Mouse (Mus musculus): ENCODE measurements around the gene Exosc3. TPM values are rescaled to one million over a fixed set of nuclear protein-coding genes. Genes with fewer than 3 reads are reported as not detected.

Exosc3 gene
- polyA plus RNA-seq, 1 experiment from 2014 or later = 30.4 TPM

DNA sequence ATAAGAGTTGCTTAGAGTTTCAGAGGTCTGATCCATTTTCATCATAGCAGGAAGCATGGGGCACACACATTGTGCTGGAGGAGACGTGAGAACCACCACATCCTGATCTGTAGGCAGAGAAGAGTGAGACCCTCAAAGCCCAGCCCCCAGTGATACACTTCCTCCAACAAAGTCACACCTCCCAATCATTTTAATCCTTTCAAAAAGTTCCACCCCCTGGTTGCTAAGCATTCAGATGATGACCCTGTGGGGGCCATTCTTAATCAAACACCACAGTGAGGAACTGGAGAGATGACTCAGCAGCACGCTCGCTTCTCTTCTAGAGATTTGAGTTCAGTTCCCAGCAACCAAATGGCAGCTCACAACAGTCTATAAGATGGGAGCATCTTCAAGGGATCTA is 10.1 kb downstream of the Exosc3 start:
- H3K4me1 ChIP-seq (replicated peaks) = no peaks in the 10 kb centered on the region
- H3K9me3 ChIP-seq (replicated peaks) = no peaks in the 10 kb centered on the region
- no peak for ATAC-seq (replicated peaks; ENCODE audit: insufficient number of reproducible peaks, insufficient read depth, low FRiP score, low read depth)
- H3K27me3 ChIP-seq = no peaks in the 10 kb centered on the region
- H3K36me3 ChIP-seq = no peaks in the 10 kb centered on the region
- no peak overlapping the region for H3K4me2 ChIP-seq
- H3K27ac ChIP-seq = no peak overlapping the region
- WGBS = 47% methylated on average over 3 of the region's 3 CpGs
- H3K4me3 ChIP-seq = no peak overlapping the region
- no peak overlapping the region for H3K9ac ChIP-seq

DNA sequence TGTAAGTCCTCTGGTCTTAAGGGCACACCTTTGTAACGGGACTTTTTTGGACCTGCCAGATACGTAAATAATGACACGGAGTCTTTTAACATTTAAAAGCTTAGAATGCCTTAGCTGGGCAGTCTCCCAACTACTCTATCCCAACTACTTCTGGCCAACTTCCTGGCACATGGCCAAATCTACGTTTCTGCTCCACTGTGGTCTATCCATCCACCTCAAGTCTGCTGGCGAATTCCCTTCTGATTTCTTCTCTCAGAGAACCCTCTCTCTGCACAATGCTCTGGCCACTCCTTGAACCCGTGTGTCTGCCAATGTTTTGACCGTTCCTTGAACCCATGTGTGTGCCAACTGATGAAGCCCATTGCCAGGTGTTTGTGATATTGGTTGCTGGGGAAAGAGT is 11.4 kb downstream of the Exosc3 start:
- Histone ChIP-seq H3K27ac (no peak overlapping the region), H3K4me3 (no peak overlapping the region), H3K9ac (no peak overlapping the region), H3K27me3 (no peaks in the 10 kb centered on the region), H3K4me1 (replicated peaks) (no peaks in the 10 kb centered on the region), H3K36me3 (no peaks in the 10 kb centered on the region), H3K4me2 (no peak overlapping the region), H3K9me3 (replicated peaks) (no peaks in the 10 kb centered on the region)
- no peak for ATAC-seq (replicated peaks; ENCODE audit: insufficient number of reproducible peaks, insufficient read depth, low FRiP score, low read depth)
- 68% methylated on average over 7 of the region's 7 CpGs for WGBS

DNA sequence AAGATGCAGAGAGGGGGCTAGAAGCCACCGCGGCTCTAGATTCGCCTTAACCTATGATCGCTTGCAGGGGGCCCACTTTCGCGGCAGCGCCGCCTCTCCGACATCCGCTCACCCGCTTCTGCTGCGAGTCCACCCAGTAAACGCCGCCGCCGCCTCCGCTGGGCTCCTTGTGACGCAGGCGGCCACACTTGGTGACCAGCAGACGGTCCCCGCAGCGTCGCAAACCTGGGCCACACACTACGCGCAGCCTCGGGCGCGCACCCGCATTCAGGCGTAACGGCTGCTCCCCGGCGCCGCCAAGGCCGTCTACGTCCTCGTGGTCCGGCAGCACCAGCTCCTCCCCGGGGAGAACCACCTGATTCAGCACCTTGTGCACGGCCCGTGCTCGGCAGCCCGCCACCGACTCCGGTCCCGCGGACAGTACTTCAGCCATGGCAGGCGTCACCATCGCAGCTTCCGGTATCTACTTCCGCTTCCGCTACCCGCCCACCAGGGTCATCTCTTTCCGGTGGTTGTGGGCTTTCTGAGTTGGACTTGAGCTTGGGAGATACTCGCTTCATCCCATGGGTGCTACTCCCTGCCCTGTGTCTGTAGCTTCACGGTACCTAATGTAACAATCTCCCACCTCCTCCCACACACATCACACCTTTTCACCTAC is 22.2 kb downstream of the Exosc3 start:
- Histone ChIP-seq H3K36me3 (peaks cover 20% of the 10 kb centered on the region), H3K27me3 (peaks cover 27% of the 10 kb centered on the region), H3K4me3 (peak overlapping the region; percentile 84), H3K27ac (peak overlapping the region; percentile 88), H3K4me2 (peak overlapping the region; percentile 72), H3K9ac (peak overlapping the region; percentile 83), H3K4me1 (replicated peaks) (peaks cover 10% of the 10 kb centered on the region), H3K9me3 (replicated peaks) (no peaks in the 10 kb centered on the region)
- ATAC-seq (replicated peaks; ENCODE audit: insufficient number of reproducible peaks, insufficient read depth, low FRiP score, low read depth) = peak; percentile 89
- under 1% methylated on average over 56 of the region's 56 CpGs for WGBS

DNA sequence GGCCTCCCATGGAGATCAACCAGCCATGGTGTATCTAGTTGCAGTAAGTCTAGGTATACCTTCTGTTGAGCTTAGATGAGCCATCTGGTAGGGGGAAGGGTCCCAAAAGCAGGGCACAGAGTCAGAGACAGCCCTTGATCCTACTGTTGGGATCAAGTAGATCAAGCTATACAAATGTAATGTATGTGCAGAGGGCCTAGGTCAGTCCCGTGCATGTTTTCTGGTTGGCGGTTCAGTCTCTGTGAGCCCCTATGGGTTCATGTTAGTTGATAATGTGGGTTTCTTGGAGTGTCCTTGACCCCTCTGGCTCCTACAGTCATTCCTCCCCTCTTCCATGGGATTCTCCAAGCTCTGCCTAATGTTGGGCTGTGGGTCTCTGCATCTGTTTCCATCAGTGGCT is 31.5 kb downstream of the Exosc3 start:
- Histone ChIP-seq H3K9me3 (replicated peaks) (no peaks in the 10 kb centered on the region), H3K36me3 (peaks cover 27% of the 10 kb centered on the region), H3K4me2 (no peak overlapping the region), H3K27ac (no peak overlapping the region), H3K4me1 (replicated peaks) (no peaks in the 10 kb centered on the region), H3K9ac (no peak overlapping the region), H3K4me3 (no peak overlapping the region), H3K27me3 (no peaks in the 10 kb centered on the region)
- no peak for ATAC-seq (replicated peaks; ENCODE audit: insufficient number of reproducible peaks, insufficient read depth, low FRiP score, low read depth)
- 93% methylated on average over 2 of the region's 2 CpGs for WGBS

DNA sequence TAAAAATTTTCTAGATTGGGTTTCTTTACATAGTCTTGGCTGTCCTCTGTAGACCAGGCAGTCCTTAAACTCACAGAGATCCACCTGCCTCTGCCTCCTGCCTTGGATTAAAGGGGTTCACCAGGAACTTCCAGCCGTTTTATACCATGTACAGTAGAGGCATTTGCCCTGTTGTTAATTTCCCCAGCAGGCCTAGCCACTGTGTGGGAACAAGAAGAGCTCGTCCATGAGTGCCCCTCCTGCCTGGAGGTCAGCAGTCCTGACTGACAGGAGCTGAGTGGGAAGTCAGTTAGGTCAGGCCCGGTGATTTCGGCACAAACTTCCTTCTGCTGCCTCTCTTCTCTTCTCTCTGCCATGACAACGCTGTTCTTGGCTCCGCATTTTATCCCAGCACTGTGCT is 33.9 kb downstream of the Exosc3 start:
- Histone ChIP-seq H3K27ac (no peak overlapping the region), H3K27me3 (no peaks in the 10 kb centered on the region), H3K4me3 (no peak overlapping the region), H3K4me2 (no peak overlapping the region), H3K9ac (no peak overlapping the region), H3K9me3 (replicated peaks) (no peaks in the 10 kb centered on the region), H3K36me3 (peaks cover 37% of the 10 kb centered on the region), H3K4me1 (replicated peaks) (no peaks in the 10 kb centered on the region)
- no peak for ATAC-seq (replicated peaks; ENCODE audit: insufficient number of reproducible peaks, insufficient read depth, low FRiP score, low read depth)
- WGBS = 81% methylated on average over 6 of the region's 6 CpGs

DNA sequence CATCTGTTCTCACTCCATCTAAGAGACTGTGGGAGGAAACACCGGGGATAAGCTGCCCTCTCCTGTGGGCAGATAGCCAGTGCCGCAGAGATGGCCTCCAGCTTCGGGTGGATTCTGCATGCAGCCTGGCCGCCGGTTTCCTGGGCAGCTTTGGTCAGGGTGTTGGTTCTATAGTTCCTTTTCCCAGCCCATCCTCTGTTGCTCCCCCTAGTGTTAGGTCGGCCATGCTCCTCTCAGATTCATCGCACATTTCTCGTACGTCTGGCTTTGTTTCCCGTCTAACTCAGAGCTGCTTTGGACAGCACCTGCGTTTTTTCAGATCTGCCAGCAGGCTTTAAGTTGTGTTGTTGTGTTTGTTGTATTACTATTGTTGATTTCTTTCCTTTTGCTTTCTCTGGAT is 34.5 kb downstream of the Exosc3 start:
- 44% methylated on average over 11 of the region's 11 CpGs for WGBS
- no peak overlapping the region for H3K27ac ChIP-seq
- ATAC-seq (replicated peaks; ENCODE audit: insufficient number of reproducible peaks, insufficient read depth, low FRiP score, low read depth) = no peak
- no peak overlapping the region for H3K9ac ChIP-seq
- no peak overlapping the region for H3K4me2 ChIP-seq
- H3K9me3 ChIP-seq (replicated peaks) = no peaks in the 10 kb centered on the region
- no peaks in the 10 kb centered on the region for H3K27me3 ChIP-seq
- H3K4me3 ChIP-seq = no peak overlapping the region
- peaks cover 40% of the 10 kb centered on the region for H3K36me3 ChIP-seq
- no peaks in the 10 kb centered on the region for H3K4me1 ChIP-seq (replicated peaks)

DNA sequence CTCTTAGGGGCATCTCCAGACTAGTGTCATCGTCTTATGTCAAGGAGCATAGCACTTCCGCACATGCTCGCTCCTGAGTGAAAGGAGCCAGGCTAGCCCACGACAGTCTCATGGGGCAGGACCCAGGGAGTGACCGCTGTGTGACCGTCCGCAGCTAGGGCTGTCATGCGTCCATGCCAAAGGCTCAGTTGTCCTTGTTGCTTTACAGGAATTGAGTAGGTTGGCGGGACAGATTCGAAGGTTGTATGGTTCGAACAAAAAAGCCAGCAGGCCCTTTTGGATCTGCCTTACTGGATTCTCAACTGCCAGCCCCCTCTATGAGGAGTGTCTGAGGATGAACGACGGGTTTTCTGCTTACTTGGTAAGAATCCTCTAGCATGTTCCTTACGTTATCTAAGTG is 37.0 kb downstream of the Exosc3 start:
- no peak for ATAC-seq (replicated peaks; ENCODE audit: insufficient number of reproducible peaks, insufficient read depth, low FRiP score, low read depth)
- WGBS = 94% methylated on average over 14 of the region's 14 CpGs
- H3K27ac ChIP-seq = no peak overlapping the region
- H3K9me3 ChIP-seq (replicated peaks) = no peaks in the 10 kb centered on the region
- peaks cover 60% of the 10 kb centered on the region for H3K36me3 ChIP-seq
- no peaks in the 10 kb centered on the region for H3K27me3 ChIP-seq
- no peaks in the 10 kb centered on the region for H3K4me1 ChIP-seq (replicated peaks)
- no peak overlapping the region for H3K4me2 ChIP-seq
- no peak overlapping the region for H3K9ac ChIP-seq
- no peak overlapping the region for H3K4me3 ChIP-seq

DNA sequence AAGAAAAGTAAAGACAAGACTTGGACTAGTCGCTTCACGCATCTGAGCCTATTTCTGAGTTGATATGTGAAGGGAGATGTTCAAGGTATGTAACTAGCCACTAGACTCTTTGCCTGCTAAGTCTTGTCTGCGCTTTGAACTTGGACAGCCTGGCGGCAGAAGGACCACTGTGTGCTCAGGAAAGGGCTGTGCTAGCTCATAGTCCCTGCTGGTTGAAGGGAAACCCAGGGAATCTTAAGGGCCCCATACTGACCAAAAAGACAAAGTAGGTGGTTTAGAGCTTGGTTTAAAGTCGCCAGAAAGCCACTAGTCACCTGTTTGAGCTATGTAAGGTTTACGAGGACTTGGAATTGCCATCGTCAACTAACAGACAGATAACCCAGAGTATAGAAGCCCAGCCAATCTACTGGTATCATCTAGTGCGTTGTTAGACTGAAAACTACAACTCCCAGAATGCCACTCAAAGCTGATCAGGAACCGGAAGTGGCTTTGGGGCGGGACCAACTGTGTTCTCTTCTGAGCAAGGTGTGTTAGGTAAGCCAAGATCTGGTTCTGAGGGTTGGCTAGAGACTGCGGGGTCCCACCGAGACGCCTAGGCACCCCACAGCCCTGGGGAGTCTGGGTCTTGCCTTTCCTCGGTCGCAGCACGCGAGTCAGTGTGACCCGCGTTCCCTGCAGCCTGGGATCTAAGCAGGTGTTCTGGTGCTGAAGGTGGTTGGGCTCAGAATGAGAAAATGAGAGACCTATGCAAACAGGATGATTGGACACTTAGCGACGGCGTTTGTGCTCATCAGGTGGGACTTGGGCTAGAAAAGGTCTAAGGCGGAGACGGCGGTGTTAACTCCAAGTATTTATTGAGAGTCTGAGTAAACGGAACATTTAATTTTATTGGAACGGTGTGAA is 45.6 kb downstream of the Exosc3 start, which contains the start of gene Trmt10b:
Trmt10b (plus strand) TSS at position 466 of the 903 bp plus-strand sequence.
- WGBS = 21% methylated on average over 27 of the region's 27 CpGs
- peak within 1 kb of the TSS; percentile 87 for H3K4me3 ChIP-seq
- no peak within 1 kb of the TSS for H3K27ac ChIP-seq
- peak within 1 kb of the TSS; percentile 82 for H3K9ac ChIP-seq
- H3K4me1 ChIP-seq (replicated peaks) = peaks cover 10% of the 10 kb centered on the region
- peaks cover 17% of the 10 kb centered on the region; the same call in 1 of the 2 replicates for H3K36me3 ChIP-seq
- peak; percentile 60; the same call in 1 of the 2 replicates for ATAC-seq (replicated peaks; ENCODE audit: insufficient number of reproducible peaks, insufficient read depth, low FRiP score, low read depth)
- no peaks in the 10 kb centered on the region for H3K9me3 ChIP-seq (replicated peaks)
- H3K27me3 ChIP-seq = no peaks in the 10 kb centered on the region
- H3K4me2 ChIP-seq = peak within 1 kb of the TSS; percentile 79

DNA sequence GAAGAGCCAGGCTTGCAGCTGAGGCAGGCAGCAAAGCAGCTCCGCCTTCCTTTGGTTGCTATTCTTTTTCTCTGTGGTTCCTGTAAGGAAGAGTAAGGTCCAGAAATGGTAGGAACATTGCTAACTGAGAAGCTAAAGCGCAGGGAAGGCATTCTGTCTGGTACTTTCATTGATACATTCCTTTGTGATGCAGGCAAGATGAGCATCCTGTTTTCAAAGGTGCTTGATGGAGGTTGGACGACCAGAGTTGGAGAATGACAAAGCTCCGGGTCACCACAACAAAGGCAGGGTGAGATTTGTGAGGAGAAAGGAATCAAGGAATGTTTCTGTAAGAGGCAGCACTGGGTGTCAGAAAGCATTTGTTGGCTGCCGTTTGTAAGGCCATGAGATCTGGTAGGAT is 54.6 kb downstream of the Exosc3 start:
- ATAC-seq (replicated peaks; ENCODE audit: insufficient number of reproducible peaks, insufficient read depth, low FRiP score, low read depth) = no peak
- Histone ChIP-seq H3K4me3 (no peak overlapping the region), H3K27ac (no peak overlapping the region), H3K9me3 (replicated peaks) (no peaks in the 10 kb centered on the region), H3K4me1 (replicated peaks) (no peaks in the 10 kb centered on the region), H3K9ac (no peak overlapping the region), H3K27me3 (no peaks in the 10 kb centered on the region), H3K36me3 (no peaks in the 10 kb centered on the region), H3K4me2 (no peak overlapping the region)
- WGBS = 76% methylated on average over 5 of the region's 5 CpGs

DNA sequence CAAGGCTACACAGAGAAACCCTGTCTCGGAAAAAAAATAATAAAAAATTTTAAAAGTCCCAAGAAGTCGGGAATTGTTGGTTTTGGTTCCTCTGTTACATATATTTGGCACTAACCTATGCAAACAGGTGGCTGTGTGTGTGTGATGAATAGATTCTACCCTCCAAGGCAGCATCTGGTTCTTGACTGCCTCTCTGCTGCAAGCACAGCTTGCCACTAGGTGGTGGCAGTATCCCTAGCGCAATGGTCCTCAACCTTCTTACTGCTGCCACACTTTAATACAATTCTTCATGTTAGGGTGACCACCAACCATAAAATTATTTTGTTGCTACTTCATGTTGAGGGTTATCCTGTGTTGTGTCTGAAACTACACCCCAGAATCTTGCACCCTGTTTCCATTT is 56.2 kb downstream of the Exosc3 start:
- Histone ChIP-seq H3K9me3 (replicated peaks) (no peaks in the 10 kb centered on the region), H3K4me1 (replicated peaks) (no peaks in the 10 kb centered on the region), H3K27me3 (no peaks in the 10 kb centered on the region), H3K36me3 (no peaks in the 10 kb centered on the region), H3K9ac (no peak overlapping the region), H3K27ac (no peak overlapping the region), H3K4me2 (no peak overlapping the region), H3K4me3 (no peak overlapping the region)
- WGBS = 44% methylated on average over 3 of the region's 3 CpGs
- no peak for ATAC-seq (replicated peaks; ENCODE audit: insufficient number of reproducible peaks, insufficient read depth, low FRiP score, low read depth)

DNA sequence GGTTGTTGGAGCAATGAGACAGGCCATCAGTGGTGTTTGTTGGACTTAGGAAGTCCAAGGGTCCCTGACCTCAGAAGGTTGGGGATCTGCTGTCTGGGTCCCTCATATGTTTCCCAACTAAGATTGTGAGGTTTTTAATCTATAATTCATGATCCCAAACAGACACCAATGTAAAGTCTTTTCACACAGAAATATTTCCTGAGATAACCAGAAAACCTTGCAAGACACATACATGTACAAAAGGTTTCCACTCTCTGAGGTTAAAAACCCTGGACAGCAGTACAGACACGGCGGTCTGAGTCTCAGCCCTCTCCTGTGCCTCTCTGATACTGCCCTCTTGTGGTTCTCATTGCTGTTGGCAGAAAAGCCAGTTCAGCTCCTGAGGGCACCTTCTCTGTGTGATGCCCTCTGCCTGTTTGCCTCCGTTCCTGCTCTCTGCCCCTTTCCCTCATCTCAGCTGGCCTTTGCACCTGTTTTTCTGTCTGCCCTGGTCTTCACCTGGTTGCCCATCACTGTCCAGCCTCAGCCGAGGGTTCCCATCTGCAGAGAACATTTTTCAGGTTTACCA is 62.5 kb downstream of the Exosc3 start:
- Histone ChIP-seq H3K27ac (no peak overlapping the region), H3K36me3 (no peaks in the 10 kb centered on the region), H3K4me2 (no peak overlapping the region), H3K9me3 (replicated peaks) (no peaks in the 10 kb centered on the region), H3K4me3 (no peak overlapping the region), H3K27me3 (no peaks in the 10 kb centered on the region), H3K4me1 (replicated peaks) (no peaks in the 10 kb centered on the region), H3K9ac (no peak overlapping the region)
- 19% methylated on average over 4 of the region's 4 CpGs for WGBS
- ATAC-seq (replicated peaks; ENCODE audit: insufficient number of reproducible peaks, insufficient read depth, low FRiP score, low read depth) = no peak
